ENCODE assay signal across 9 mouse cellular contexts in genomic region chr10:110000755-110001247, GRCm38 (mm10).
DNase-seq lines count a peak whose midpoint lies in the region; ATAC-seq and TF ChIP-seq lines count a peak whose summit lies in the region.
"Had no signal": no experiment of that assay in that cellular context is flagged by ENCODE, and none has a peak within 500 bp of the region (broad histone marks: within the 10 kb centered on the region; RNA-seq: fewer than 3 reads in every experiment).

No protein-coding gene starts in this region.

- WGBS in midbrain, embryonic 10.5 days = 37% methylated on average over 3 of the region's 3 CpGs
- WGBS in midbrain, embryonic 15.5 days = 23% methylated on average over 3 of the region's 3 CpGs

- H3ac ChIP-seq in myocyte (ENCODE audit: control insufficient read depth, insufficient read length) = no peak overlapping the region

- no peaks in the 10 kb centered on the region for H3K36me3 ChIP-seq in midbrain, embryonic 10.5 days
- H3K36me3 ChIP-seq in midbrain, embryonic 15.5 days (replicated peaks) = no peaks in the 10 kb centered on the region
- H3K36me3 ChIP-seq in myocyte (ENCODE audit: control insufficient read depth, insufficient read depth) = no peaks in the 10 kb centered on the region
- H3K36me3 ChIP-seq: embryonic facial prominence, embryonic 13.5 days had no signal

- H3K4me3 ChIP-seq in midbrain, embryonic 10.5 days = no peak overlapping the region
- H3K4me3 ChIP-seq in midbrain, embryonic 15.5 days = no peak overlapping the region
- no peak overlapping the region for H3K4me3 ChIP-seq in myocyte
- H3K4me3 ChIP-seq: embryonic facial prominence, embryonic 13.5 days had no signal

- DNase-seq in adrenal gland, adult 2 months = peak; percentile 28
- no peak for DNase-seq in adrenal gland, postnatal 25 days
- peak; percentile 39 for DNase-seq in midbrain, embryonic 10.5 days (ENCODE audit: low spot score)
- DNase-seq in hindlimb bud, embryonic 11.5 days (ENCODE audit: extremely low spot score, low read depth, low spot score) = peak; percentile 8
- no peak for DNase-seq in frontal cortex, postnatal 14 days (ENCODE audit: low spot score in 2 of 2)
- DNase-seq in spleen, postnatal 36 days (ENCODE audit: low spot score in 2 of 2) = no peak

- TF ChIP-seq POLR2A in myocyte (IDR thresholded peaks at IDR 0.05; ENCODE audit: insufficient read length, low read depth) = no peak

- peaks cover 22% of the 10 kb centered on the region for H3K4me1 ChIP-seq in midbrain, embryonic 10.5 days
- 0 out of 2 replicates have a peak, but pooled peaks cover 6% of the 10 kb centered on the region for H3K4me1 ChIP-seq in midbrain, embryonic 15.5 days

- H3K79me2 ChIP-seq in myocyte (ENCODE audit: control insufficient read depth, insufficient read depth) = no peaks in the 10 kb centered on the region

- ATAC-seq in midbrain, embryonic 15.5 days (replicated peaks) = no peak

- no peak overlapping the region for H3K4me2 ChIP-seq in midbrain, embryonic 15.5 days
- peak overlapping the region; percentile 48 for H3K4me2 ChIP-seq in myocyte (ENCODE audit: low read depth)

- H3K9ac ChIP-seq in midbrain, embryonic 15.5 days = no peak overlapping the region
- H3K9ac ChIP-seq: embryonic facial prominence, embryonic 13.5 days had no signal

- peak overlapping the region; percentile 76 for H3K27ac ChIP-seq in midbrain, embryonic 10.5 days (replicated peaks)
- no peak overlapping the region for H3K27ac ChIP-seq in midbrain, embryonic 15.5 days
- H3K27ac ChIP-seq: embryonic facial prominence, embryonic 13.5 days had no signal

- H3K9me3 ChIP-seq in midbrain, embryonic 10.5 days (replicated peaks) = no peaks in the 10 kb centered on the region
- no peaks in the 10 kb centered on the region for H3K9me3 ChIP-seq in midbrain, embryonic 15.5 days
- H3K9me3 ChIP-seq: embryonic facial prominence, embryonic 13.5 days had no signal

- no peaks in the 10 kb centered on the region for H3K27me3 ChIP-seq in midbrain, embryonic 10.5 days (ENCODE audit: low read depth, poor library complexity, severe bottlenecking)
- H3K27me3 ChIP-seq in midbrain, embryonic 15.5 days (replicated peaks) = no peaks in the 10 kb centered on the region
- H3K27me3 ChIP-seq in myocyte (ENCODE audit: control insufficient read depth, insufficient read depth, insufficient read length) = no peaks in the 10 kb centered on the region
- H3K27me3 ChIP-seq: embryonic facial prominence, embryonic 13.5 days had no signal

TF ChIP-seq in myocyte, 11 proteins besides CTCF, POLR2A, EP300 and RAD21:
- TF ChIP-seq REST (IDR thresholded peaks at IDR 0.05; ENCODE audit: insufficient read depth, insufficient read length) (no peak), E2F4 (IDR thresholded peaks at IDR 0.05; ENCODE audit: insufficient read depth) (no peak), MAX (IDR thresholded peaks at IDR 0.05; ENCODE audit: low read depth) (no peak)

Comparison
In these comparisons a context has a peak if more than half of its experiments do, and no peak if none do; other contexts are left out.
1. DNase-seq: peak in adrenal gland, adult 2 months (single experiment), midbrain, embryonic 10.5 days (single experiment) and hindlimb bud, embryonic 11.5 days (single experiment); none in adrenal gland, postnatal 25 days (single experiment), frontal cortex, postnatal 14 days (0 of 2) and spleen, postnatal 36 days (0 of 2).